ENCODE assay signal across 14 mouse cellular contexts in the genomic region with DNA sequence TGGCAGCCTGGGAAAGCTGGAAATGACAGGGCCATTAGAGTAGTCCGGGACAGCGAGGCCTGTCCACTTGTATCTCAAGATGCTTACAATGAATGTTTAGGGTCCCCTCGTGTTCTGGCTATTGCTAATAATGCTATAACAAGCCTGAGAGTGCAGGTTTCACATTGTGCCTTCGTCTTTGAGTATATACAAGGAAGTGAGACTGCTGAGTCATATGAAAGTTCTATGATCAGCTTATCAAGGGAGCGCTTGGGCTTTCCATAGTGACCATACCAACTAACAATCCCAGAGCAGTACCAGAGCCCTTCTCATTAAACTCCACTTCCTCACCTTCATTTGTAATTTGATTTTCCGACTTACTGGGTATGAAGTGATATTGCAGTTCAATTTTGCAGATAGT.
"Had no signal": no experiment of that assay in that cellular context is flagged by ENCODE, and none has a peak within 500 bp of the region (broad histone marks: within the 10 kb centered on the region; RNA-seq: fewer than 3 reads in every experiment).

No protein-coding gene starts in this region.

- H3K36me3 ChIP-seq: liver, embryonic 12.5 days; liver, embryonic 15.5 days; midbrain, embryonic 10.5 days; midbrain, embryonic 13.5 days had no signal

- ATAC-seq: liver, embryonic 12.5 days; midbrain, embryonic 13.5 days had no signal

- H3K4me2 ChIP-seq: liver, embryonic 12.5 days; liver, embryonic 15.5 days; midbrain, embryonic 13.5 days had no signal

- H3K4me1 ChIP-seq: liver, embryonic 12.5 days; megakaryocyte, embryonic 14.5 days; midbrain, embryonic 10.5 days; midbrain, embryonic 13.5 days had no signal

- H3K9me3 ChIP-seq: liver, embryonic 12.5 days; liver, embryonic 15.5 days; midbrain, embryonic 10.5 days; midbrain, embryonic 13.5 days had no signal

- H3K9ac ChIP-seq: liver, embryonic 12.5 days; liver, embryonic 15.5 days; midbrain, embryonic 13.5 days had no signal

- H3K27ac ChIP-seq: liver, embryonic 12.5 days; liver, embryonic 15.5 days; midbrain, embryonic 10.5 days; midbrain, embryonic 13.5 days had no signal

- DNase-seq: kidney, adult 18-20 months; kidney, adult 9 months; kidney, postnatal 14 days; kidney, postnatal 4 days; lung, adult 18-20 months; lung, postnatal 14 days; lung, postnatal 4 days; thymus, adult 18-20 months; thymus, postnatal 36 days had no signal

- H3K27me3 ChIP-seq: liver, embryonic 12.5 days; liver, embryonic 15.5 days; megakaryocyte, embryonic 14.5 days; midbrain, embryonic 13.5 days had no signal

- H3K4me3 ChIP-seq: liver, embryonic 12.5 days; liver, embryonic 15.5 days; megakaryocyte, embryonic 14.5 days; midbrain, embryonic 10.5 days; midbrain, embryonic 13.5 days had no signal
